Mouse (Mus musculus): Measurements from ENCODE around the gene Zmiz1. TPM values are rescaled to one million over a fixed set of nuclear protein-coding genes. Genes with fewer than 3 reads are reported as not detected.
A peak's percentile ranks its signal among the peaks of the same experiment; 100 is the strongest.

Gene Zmiz1
- polyA plus RNA-seq, 1 experiment from 2014 or later, result 26.3 TPM

GRCm38 (mm10) chr14:25513496-25513895 lies 54.5 kb downstream of the Zmiz1 start:
- Histone ChIP-seq H3K4me2 (replicated peaks) (no peak overlapping the region), H3K27ac (peak overlapping the region; percentile 42; the same call in 1 of the 2 replicates)
- ATAC-seq, result no peak

DNA sequence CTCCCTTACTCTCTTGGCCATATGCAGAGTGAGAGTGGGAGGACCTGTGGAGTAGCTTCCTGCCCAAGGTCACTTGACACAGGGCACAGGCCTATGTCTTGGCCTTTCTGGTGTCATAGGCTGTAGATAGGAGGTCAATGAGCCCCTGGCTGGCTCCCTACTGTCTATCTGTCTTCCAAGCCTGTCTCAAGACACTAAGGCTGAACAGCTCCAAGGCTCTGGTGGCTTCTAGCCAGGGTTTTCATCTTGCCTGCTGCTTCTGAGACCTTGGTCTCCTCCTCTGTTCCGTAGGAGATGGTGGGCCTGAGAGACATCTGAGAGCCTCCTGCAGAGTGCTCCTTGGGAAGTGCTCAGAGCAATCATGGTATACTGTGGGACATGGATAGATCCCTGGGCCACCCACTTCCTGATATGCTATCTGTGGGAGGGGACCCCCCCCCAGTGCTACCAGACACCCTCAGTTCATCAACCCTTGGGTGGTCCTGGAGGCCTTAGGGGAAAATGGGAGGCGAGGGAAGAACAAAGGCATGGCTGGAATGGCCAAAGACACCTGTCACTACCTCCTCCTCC lies 56.0 kb downstream of the Zmiz1 start:
- no peak for ATAC-seq
- Histone ChIP-seq H3K9me3 (no peaks in the 10 kb centered on the region), H3K9ac (no peak overlapping the region), H3K4me3 (replicated peaks) (no peak overlapping the region), H3K27me3 (replicated peaks) (no peaks in the 10 kb centered on the region), H3K4me2 (replicated peaks) (no peak overlapping the region), H3K27ac (no peak overlapping the region), H3K4me1 (replicated peaks) (peaks cover 83% of the 10 kb centered on the region), H3K36me3 (no peaks in the 10 kb centered on the region)
- WGBS, result 87% methylated on average over 2 of the region's 2 CpGs

More at GRCm38 (mm10) chr14:25513496-25513895, 54.5 kb downstream of the Zmiz1 start:
- H3K4me3 ChIP-seq (replicated peaks), result no peak overlapping the region
- no peaks in the 10 kb centered on the region for H3K27me3 ChIP-seq (replicated peaks)
- no peak overlapping the region for H3K9ac ChIP-seq
- peaks cover 85% of the 10 kb centered on the region for H3K4me1 ChIP-seq (replicated peaks)
- 49% methylated on average over 8 of the region's 8 CpGs for WGBS
- no peaks in the 10 kb centered on the region for H3K9me3 ChIP-seq
- H3K36me3 ChIP-seq, result no peaks in the 10 kb centered on the region

DNA sequence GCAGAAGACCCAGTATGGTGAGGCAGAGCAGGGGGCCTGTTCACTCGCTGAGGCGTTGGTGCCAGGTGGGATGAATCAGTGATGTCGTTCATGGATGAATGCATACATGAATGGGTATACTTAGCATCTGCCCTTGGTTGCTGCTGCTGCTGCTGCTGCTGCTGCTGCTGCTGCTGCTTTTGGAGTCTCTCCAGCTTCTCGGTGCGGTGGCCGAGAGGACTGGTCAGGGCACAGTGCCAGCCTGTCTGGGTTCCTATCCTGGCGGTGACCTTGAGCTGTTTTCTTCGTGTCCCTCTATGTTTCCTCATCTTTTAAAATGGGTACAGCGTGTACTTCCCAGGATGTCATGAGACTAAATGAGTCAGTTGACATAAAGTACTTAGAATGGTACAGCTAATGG lies 56.9 kb downstream of the Zmiz1 start:
- no peak overlapping the region for H3K4me2 ChIP-seq (replicated peaks)
- no peaks in the 10 kb centered on the region for H3K36me3 ChIP-seq
- no peak for ATAC-seq
- 63% methylated on average over 9 of the region's 9 CpGs for WGBS
- H3K27me3 ChIP-seq (replicated peaks), result no peaks in the 10 kb centered on the region
- peaks cover 82% of the 10 kb centered on the region for H3K4me1 ChIP-seq (replicated peaks)
- H3K27ac ChIP-seq, result no peak overlapping the region
- no peak overlapping the region for H3K9ac ChIP-seq
- no peaks in the 10 kb centered on the region for H3K9me3 ChIP-seq
- no peak overlapping the region for H3K4me3 ChIP-seq (replicated peaks)

GRCm38 (mm10) chr14:25516640-25517591 lies 57.9 kb downstream of the Zmiz1 start:
- Histone ChIP-seq H3K27ac (peak overlapping the region; percentile 75), H3K27me3 (replicated peaks) (no peaks in the 10 kb centered on the region), H3K4me2 (replicated peaks) (peak overlapping the region; percentile 14; the same call in 1 of the 2 replicates), H3K9ac (no peak overlapping the region), H3K4me1 (replicated peaks) (peaks cover 77% of the 10 kb centered on the region), H3K4me3 (replicated peaks) (no peak overlapping the region), H3K36me3 (no peaks in the 10 kb centered on the region), H3K9me3 (no peaks in the 10 kb centered on the region)
- ATAC-seq, result peak; percentile 46
- WGBS, result 32% methylated on average over 13 of the region's 13 CpGs

GRCm38 (mm10) chr14:25518645-25519044 lies 59.7 kb downstream of the Zmiz1 start:
- Histone ChIP-seq H3K36me3 (no peaks in the 10 kb centered on the region), H3K4me2 (replicated peaks) (no peak overlapping the region), H3K4me3 (replicated peaks) (no peak overlapping the region), H3K27ac (no peak overlapping the region), H3K9me3 (no peaks in the 10 kb centered on the region), H3K4me1 (replicated peaks) (peaks cover 76% of the 10 kb centered on the region), H3K27me3 (replicated peaks) (no peaks in the 10 kb centered on the region), H3K9ac (no peak overlapping the region)
- WGBS, result 82% methylated on average over 5 of the region's 5 CpGs
- no peak for ATAC-seq

GRCm38 (mm10) chr14:25519656-25520055 lies 60.7 kb downstream of the Zmiz1 start:
- H3K27ac ChIP-seq, result 0 out of 2 replicates have a peak overlapping the region, but pooled peaks have one; percentile 13

GRCm38 (mm10) chr14:25520589-25520988 lies 61.6 kb downstream of the Zmiz1 start:
- ATAC-seq, result no peak
- H3K4me1 ChIP-seq (replicated peaks), result peaks cover 81% of the 10 kb centered on the region
- WGBS, result 87% methylated on average over 4 of the region's 4 CpGs

More at GRCm38 (mm10) chr14:25519656-25520055, 60.7 kb downstream of the Zmiz1 start:
- H3K36me3 ChIP-seq, result no peaks in the 10 kb centered on the region
- H3K4me3 ChIP-seq (replicated peaks), result no peak overlapping the region
- peaks cover 81% of the 10 kb centered on the region for H3K4me1 ChIP-seq (replicated peaks)
- H3K4me2 ChIP-seq (replicated peaks), result no peak overlapping the region
- H3K9me3 ChIP-seq, result no peaks in the 10 kb centered on the region
- WGBS, result 40% methylated on average over 4 of the region's 4 CpGs
- no peak overlapping the region for H3K9ac ChIP-seq
- ATAC-seq, result peak; percentile 23; the same call in 1 of the 2 replicates
- no peaks in the 10 kb centered on the region for H3K27me3 ChIP-seq (replicated peaks)

GRCm38 (mm10) chr14:25520991-25521390 lies 62.0 kb downstream of the Zmiz1 start:
- Histone ChIP-seq H3K4me2 (replicated peaks) (no peak overlapping the region), H3K36me3 (no peaks in the 10 kb centered on the region), H3K27me3 (replicated peaks) (no peaks in the 10 kb centered on the region), H3K9ac (no peak overlapping the region), H3K4me1 (replicated peaks) (peaks cover 81% of the 10 kb centered on the region), H3K27ac (0 out of 2 replicates have a peak overlapping the region, but pooled peaks have one; percentile 27), H3K4me3 (replicated peaks) (no peak overlapping the region), H3K9me3 (no peaks in the 10 kb centered on the region)
- WGBS, result 74% methylated on average over 9 of the region's 9 CpGs
- ATAC-seq, result no peak

More at GRCm38 (mm10) chr14:25520589-25520988, 61.6 kb downstream of the Zmiz1 start:
- no peak overlapping the region for H3K4me2 ChIP-seq (replicated peaks)
- H3K9ac ChIP-seq, result no peak overlapping the region
- H3K27ac ChIP-seq, result 0 out of 2 replicates have a peak overlapping the region, but pooled peaks have one; percentile 27
- no peak overlapping the region for H3K4me3 ChIP-seq (replicated peaks)
- no peaks in the 10 kb centered on the region for H3K27me3 ChIP-seq (replicated peaks)
- no peaks in the 10 kb centered on the region for H3K9me3 ChIP-seq
- H3K36me3 ChIP-seq, result no peaks in the 10 kb centered on the region

GRCm38 (mm10) chr14:25521500-25521899 lies 62.5 kb downstream of the Zmiz1 start:
- Histone ChIP-seq H3K27me3 (replicated peaks) (no peaks in the 10 kb centered on the region), H3K36me3 (no peaks in the 10 kb centered on the region), H3K4me1 (replicated peaks) (peaks cover 81% of the 10 kb centered on the region), H3K4me3 (replicated peaks) (no peak overlapping the region), H3K9me3 (no peaks in the 10 kb centered on the region), H3K9ac (no peak overlapping the region), H3K27ac (no peak overlapping the region), H3K4me2 (replicated peaks) (no peak overlapping the region)
- ATAC-seq, result no peak
- 68% methylated on average over 4 of the region's 4 CpGs for WGBS

DNA sequence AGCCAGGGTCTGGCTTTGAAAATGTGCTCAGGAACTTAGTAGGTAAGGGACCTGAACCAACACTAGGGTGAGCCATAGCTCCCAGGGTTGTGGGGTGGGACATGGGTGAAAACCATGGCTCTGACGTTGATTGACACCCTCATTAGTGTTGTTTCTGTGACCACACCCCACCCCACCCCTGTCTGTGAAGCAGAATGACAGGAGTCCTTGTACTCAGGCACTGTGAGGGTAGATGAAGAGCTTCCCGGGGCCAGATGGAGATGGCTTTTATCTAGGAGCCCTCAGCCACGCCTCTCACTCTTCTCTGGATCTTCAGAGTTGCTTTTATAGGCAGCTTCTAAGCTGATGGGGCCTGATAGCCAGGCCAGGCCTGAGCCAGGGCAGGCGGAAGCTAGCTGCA lies 63.4 kb downstream of the Zmiz1 start:
- peak; percentile 42 for ATAC-seq
- H3K36me3 ChIP-seq, result no peaks in the 10 kb centered on the region
- no peak overlapping the region for H3K4me3 ChIP-seq (replicated peaks)
- no peaks in the 10 kb centered on the region for H3K27me3 ChIP-seq (replicated peaks)
- no peak overlapping the region for H3K9ac ChIP-seq
- no peak overlapping the region for H3K27ac ChIP-seq
- H3K4me2 ChIP-seq (replicated peaks), result no peak overlapping the region
- WGBS, result 37% methylated on average over 4 of the region's 4 CpGs
- H3K4me1 ChIP-seq (replicated peaks), result peaks cover 71% of the 10 kb centered on the region
- no peaks in the 10 kb centered on the region for H3K9me3 ChIP-seq

- Histone ChIP-seq H3K27ac (peak overlapping the region; percentile 14; the same call in 1 of the 2 replicates), H3K4me2 (replicated peaks) (no peak overlapping the region), H3K4me3 (replicated peaks) (no peak overlapping the region), H3K9ac (no peak overlapping the region), H3K9me3 (no peaks in the 10 kb centered on the region), H3K27me3 (replicated peaks) (no peaks in the 10 kb centered on the region), H3K4me1 (replicated peaks) (peaks cover 67% of the 10 kb centered on the region), H3K36me3 (no peaks in the 10 kb centered on the region)
- 36% methylated on average over 11 of the region's 11 CpGs for WGBS
- no peak for ATAC-seq
Measured at GRCm38 (mm10) chr14:25523230-25524110, 64.5 kb downstream of the Zmiz1 start.

DNA sequence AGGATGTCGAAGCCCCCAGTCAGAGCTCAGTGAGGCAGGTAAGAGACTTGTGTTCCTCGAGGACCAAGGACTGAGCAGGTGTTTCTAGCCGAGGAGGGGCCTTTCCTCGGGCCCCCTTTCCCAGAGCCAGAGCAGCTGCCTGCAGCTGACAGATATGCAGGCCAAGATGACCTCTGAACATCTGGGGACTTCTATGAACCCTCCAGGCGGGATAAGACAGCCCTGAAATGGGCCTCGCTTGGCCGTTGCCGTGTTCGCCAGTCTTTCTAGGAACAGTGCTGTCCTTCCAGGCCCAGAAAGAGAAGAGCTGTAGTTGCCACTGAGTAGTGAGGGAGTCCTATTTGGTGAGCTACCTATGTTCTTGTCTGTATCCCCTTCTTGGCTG lies 65.1 kb downstream of the Zmiz1 start:
- H3K9ac ChIP-seq, result no peak overlapping the region
- H3K4me2 ChIP-seq (replicated peaks), result no peak overlapping the region
- WGBS, result 57% methylated on average over 9 of the region's 9 CpGs
- H3K4me1 ChIP-seq (replicated peaks), result peaks cover 62% of the 10 kb centered on the region
- no peaks in the 10 kb centered on the region for H3K36me3 ChIP-seq
- no peak for ATAC-seq
- H3K27me3 ChIP-seq (replicated peaks), result no peaks in the 10 kb centered on the region
- H3K27ac ChIP-seq, result no peak overlapping the region
- no peak overlapping the region for H3K4me3 ChIP-seq (replicated peaks)
- H3K9me3 ChIP-seq, result no peaks in the 10 kb centered on the region
